In genomic region chr6:88227537-88227936, GRCm38 (mm10) we compare ENCODE assay signal across 30 mouse cellular contexts. TPM values are rescaled to one million over a fixed set of nuclear protein-coding genes. Genes with fewer than 3 reads are reported as not detected.
"Had no signal": no experiment of that assay in that cellular context is flagged by ENCODE, and none has a peak within 500 bp of the region (broad histone marks: within the 10 kb centered on the region; RNA-seq: fewer than 3 reads in every experiment).

No protein-coding gene starts in this region.

- H3K4me3 ChIP-seq: liver, embryonic 13.5 days; lung, embryonic 15.5 days; midbrain, embryonic 12.5 days; midbrain, embryonic 15.5 days; myocyte; neural tube, embryonic 13.5 days; stomach, embryonic 15.5 days had no signal

- H3K36me3 ChIP-seq: liver, embryonic 13.5 days; lung, embryonic 15.5 days; midbrain, embryonic 12.5 days; midbrain, embryonic 15.5 days; neural tube, embryonic 13.5 days; stomach, embryonic 15.5 days had no signal

- H3K27me3 ChIP-seq: midbrain, embryonic 15.5 days; stomach, embryonic 15.5 days had no signal

- H3K9me3 ChIP-seq: liver, embryonic 13.5 days; lung, embryonic 15.5 days; midbrain, embryonic 12.5 days; midbrain, embryonic 15.5 days; neural tube, embryonic 13.5 days; stomach, embryonic 15.5 days had no signal

- H3K27ac ChIP-seq: liver, embryonic 13.5 days; lung, embryonic 15.5 days; midbrain, embryonic 15.5 days; neural tube, embryonic 13.5 days; stomach, embryonic 15.5 days had no signal

- H3K4me1 ChIP-seq: lung, embryonic 15.5 days; midbrain, embryonic 15.5 days; stomach, embryonic 15.5 days had no signal

- DNase-seq: kidney, adult 18-20 months; kidney, adult 9 months; kidney, postnatal 14 days; kidney, postnatal 4 days; liver, embryonic 13.5 days; lung, postnatal 4 days; retina, postnatal 1 day; right cerebral cortex, postnatal 25 days; spleen, adult 18-20 months; thymus, postnatal 25 days had no signal

RNA-seq across cellular contexts. Expression of gene Dnajb8, which starts 5.5 kb away (rescaled TPM):
- total RNA-seq: layer of hippocampus, adult 18-20 months; layer of hippocampus, postnatal 14 days; left cerebral cortex, adult 18-20 months; left cerebral cortex, postnatal 25 days; liver, adult 2 months; megakaryocyte progenitor cell, adult 5-6 weeks; megakaryocyte-erythroid progenitor cell, adult 5-6 weeks; neutrophil, adult 5-6 weeks had no signal
- polyA plus RNA-seq: intestine, embryonic 16.5 days; kidney, embryonic 16.5 days; limb, embryonic 11.5 days; limb, embryonic 14.5 days; liver, adult 2 months; liver, embryonic 13.5 days; liver, embryonic 16.5 days; lung, embryonic 15.5 days; midbrain, embryonic 12.5 days; midbrain, embryonic 15.5 days; myocyte; neural tube, embryonic 13.5 days; stomach, embryonic 15.5 days; thymus, postnatal 0 days had no signal
